Mouse (Mus musculus): ENCODE measurements at regions not wholly inside any gene's neighbourhood (a gene's known extent, or its start where the extent isn't known, plus 50 kb on each side); places are given as distances from the start of the nearest gene placed in this dataset.

DNA sequence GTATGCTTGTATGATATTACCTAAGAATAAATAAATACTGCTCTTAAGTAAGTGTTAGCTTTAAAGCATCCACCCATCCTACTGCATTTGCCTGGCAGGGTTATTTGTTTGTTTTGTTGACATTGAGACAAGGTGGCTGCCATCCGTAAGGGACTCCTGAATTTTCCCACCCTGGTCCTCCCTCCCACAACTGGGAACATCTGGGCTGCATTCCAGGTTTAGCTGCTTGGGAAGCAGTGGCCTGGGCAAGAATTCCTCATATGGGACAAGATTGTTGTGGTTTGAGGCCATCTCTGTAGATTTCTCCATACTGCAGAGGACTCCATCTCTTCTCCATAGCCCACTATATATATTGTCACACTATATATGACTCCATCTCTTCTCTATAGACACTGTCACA is 125.3 kb downstream of the Gas1 start:
- 80% methylated on average over 1 of the region's 1 CpGs for WGBS
- no peaks in the 10 kb centered on the region for H3K36me3 ChIP-seq (ENCODE audit: insufficient read depth, low read length)
- no peak overlapping the region for H3K27ac ChIP-seq (ENCODE audit: low read depth, low read length)
- H3K4me1 ChIP-seq (ENCODE audit: insufficient read depth, low read length): no peaks in the 10 kb centered on the region; the same call in 1 of the 2 replicates
- H3K9me3 ChIP-seq (ENCODE audit: low read length): no peaks in the 10 kb centered on the region
- no peak for DNase-seq (ENCODE audit: low spot score)
- no peaks in the 10 kb centered on the region for H3K27me3 ChIP-seq (ENCODE audit: insufficient read depth, low read length)
- ATAC-seq (ENCODE audit: low FRiP score): no peak
- no peak overlapping the region for H3K4me3 ChIP-seq (ENCODE audit: low read depth, low read length)
- no peak overlapping the region for H3K9ac ChIP-seq (replicated peaks; ENCODE audit: low read length, poor library complexity, severe bottlenecking)
- no peak overlapping the region for H3K4me2 ChIP-seq (ENCODE audit: low read depth, low read length, poor library complexity, severe bottlenecking)
- TF ChIP-seq CTCF (IDR thresholded peaks at IDR 0.05): no peak

DNA sequence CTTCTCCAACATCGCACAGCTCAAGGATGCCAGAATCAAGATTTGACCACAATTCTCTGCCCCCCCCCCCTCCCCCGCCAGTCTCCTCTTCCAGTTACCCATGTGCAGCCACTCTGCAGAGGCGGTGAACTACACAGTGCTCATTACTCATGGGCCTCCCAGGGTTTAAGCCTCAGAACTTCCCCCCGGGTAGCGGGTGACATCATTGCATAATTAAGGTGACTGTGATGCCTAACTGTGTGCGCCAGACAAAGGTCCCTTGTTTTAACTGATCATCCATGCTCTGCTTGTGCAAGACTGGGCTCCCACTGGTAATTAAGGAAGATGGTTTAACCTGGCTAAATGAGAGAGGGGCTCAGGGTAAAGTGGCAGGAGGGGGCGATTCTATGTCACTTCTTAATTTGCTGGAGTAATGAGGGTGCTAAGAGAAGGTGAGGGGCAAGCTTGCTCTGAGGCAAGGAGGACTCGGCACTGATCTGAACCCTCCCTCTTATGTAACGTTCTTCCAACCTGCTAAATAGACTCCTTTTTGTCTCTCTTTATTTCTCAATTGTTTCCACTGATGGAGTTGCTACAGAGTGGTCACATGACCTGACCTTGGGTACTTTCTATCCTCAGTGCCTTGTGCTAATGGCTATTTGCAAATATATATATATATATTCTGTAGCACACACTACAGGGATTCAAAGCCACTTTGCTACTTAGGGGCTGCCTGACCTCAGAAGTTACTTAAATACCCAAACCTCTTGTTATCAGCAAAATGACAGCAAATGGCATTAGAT is 126.2 kb downstream of the Gas1 start:
- Histone ChIP-seq H3K27me3 (ENCODE audit: insufficient read depth, low read length) (no peaks in the 10 kb centered on the region), H3K4me3 (ENCODE audit: low read depth, low read length) (no peak overlapping the region), H3K9me3 (ENCODE audit: low read length) (no peaks in the 10 kb centered on the region), H3K9ac (replicated peaks; ENCODE audit: low read length, poor library complexity, severe bottlenecking) (no peak overlapping the region), H3K4me1 (ENCODE audit: insufficient read depth, low read length) (no peaks in the 10 kb centered on the region; the same call in 1 of the 2 replicates), H3K27ac (ENCODE audit: low read depth, low read length) (no peak overlapping the region), H3K36me3 (ENCODE audit: insufficient read depth, low read length) (no peaks in the 10 kb centered on the region), H3K4me2 (ENCODE audit: low read depth, low read length, poor library complexity, severe bottlenecking) (no peak overlapping the region)
- WGBS: 50% methylated on average over 9 of the region's 9 CpGs
- peak; percentile 56; the same call in 1 of the 2 replicates for ATAC-seq (ENCODE audit: low FRiP score)
- no peak for TF ChIP-seq CTCF (IDR thresholded peaks at IDR 0.05)
- DNase-seq (ENCODE audit: low spot score): no peak

DNA sequence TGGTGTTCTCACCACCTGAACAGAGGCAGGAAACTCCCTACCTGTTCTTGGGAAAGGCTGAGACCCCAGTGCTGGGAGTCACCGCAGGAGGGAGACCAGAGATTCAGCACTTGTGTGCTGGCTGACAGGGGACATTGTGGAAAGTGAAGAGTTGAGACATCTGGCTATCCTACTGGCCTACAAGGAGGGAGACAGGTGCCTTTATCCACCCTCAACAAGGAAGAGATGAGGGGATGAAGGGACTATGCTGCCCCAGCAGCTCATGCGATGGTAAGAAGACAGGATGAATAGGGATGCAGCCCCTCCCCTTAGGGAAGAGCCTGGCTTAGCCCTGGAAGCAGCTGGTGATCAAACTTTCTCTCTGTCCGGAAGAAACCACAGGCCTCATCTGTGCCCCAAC is 127.5 kb downstream of the Gas1 start:
- no peaks in the 10 kb centered on the region for H3K27me3 ChIP-seq (ENCODE audit: insufficient read depth, low read length)
- no peak overlapping the region for H3K4me2 ChIP-seq (ENCODE audit: low read depth, low read length, poor library complexity, severe bottlenecking)
- H3K4me3 ChIP-seq (ENCODE audit: low read depth, low read length): no peak overlapping the region
- H3K4me1 ChIP-seq (ENCODE audit: insufficient read depth, low read length): peaks cover 2% of the 10 kb centered on the region; the same call in 1 of the 2 replicates
- WGBS: 58% methylated on average over 3 of the region's 3 CpGs
- ATAC-seq (ENCODE audit: low FRiP score) (no peak), DNase-seq (ENCODE audit: low spot score) (no peak)
- no peaks in the 10 kb centered on the region for H3K36me3 ChIP-seq (ENCODE audit: insufficient read depth, low read length)
- no peak overlapping the region for H3K9ac ChIP-seq (replicated peaks; ENCODE audit: low read length, poor library complexity, severe bottlenecking)
- TF ChIP-seq CTCF (IDR thresholded peaks at IDR 0.05): no peak
- H3K27ac ChIP-seq (ENCODE audit: low read depth, low read length): no peak overlapping the region
- H3K9me3 ChIP-seq (ENCODE audit: low read length): no peaks in the 10 kb centered on the region

DNA sequence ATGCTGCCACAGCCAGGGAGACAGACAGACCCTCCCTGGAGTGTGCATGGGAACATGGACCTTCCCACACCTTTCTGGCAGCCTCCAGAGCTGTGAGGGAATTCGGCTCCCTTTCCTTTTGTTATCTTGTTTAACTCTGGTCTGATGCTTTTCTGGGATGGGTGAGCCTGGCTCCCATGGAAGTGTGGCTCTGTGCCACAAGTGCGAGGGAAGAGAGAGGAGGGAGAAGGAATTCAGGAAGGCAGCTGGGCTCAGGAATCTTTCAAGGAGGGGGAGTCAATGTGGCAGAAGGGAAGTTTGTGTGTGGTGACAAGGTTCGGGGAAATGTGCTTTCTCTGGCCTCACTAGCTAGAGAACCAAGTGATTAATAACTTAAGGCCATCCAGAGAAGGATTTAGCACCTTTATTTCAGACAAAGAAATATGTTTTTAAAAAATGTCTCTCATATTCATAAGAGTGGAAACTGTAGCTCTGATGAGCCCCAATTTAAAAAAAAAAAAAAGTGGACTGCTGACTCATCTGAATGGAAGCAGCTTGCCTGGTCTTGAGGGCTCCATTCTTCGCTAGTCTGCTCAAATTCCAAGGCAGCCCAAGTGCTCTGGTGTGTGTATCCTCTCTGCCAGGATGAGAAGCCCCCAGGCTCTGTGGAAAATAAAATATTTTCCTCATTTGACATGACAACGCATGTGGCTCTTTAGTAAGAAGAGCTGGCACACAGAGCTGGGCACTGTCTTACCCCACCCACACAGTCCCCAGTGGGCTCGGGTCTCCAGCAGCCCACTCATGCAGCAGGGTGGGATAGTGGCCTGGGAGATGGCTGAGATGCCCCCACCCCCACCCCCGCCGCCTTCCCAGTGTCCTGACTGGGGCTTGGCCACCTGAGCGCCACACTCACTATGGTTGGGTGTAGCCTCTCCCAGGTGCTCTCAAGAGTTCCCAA is 129.1 kb downstream of the Gas1 start:
- Histone ChIP-seq H3K4me3 (ENCODE audit: low read depth, low read length) (no peak overlapping the region), H3K27me3 (ENCODE audit: insufficient read depth, low read length) (no peaks in the 10 kb centered on the region), H3K4me2 (ENCODE audit: low read depth, low read length, poor library complexity, severe bottlenecking) (no peak overlapping the region), H3K27ac (ENCODE audit: low read depth, low read length) (no peak overlapping the region), H3K9me3 (ENCODE audit: low read length) (no peaks in the 10 kb centered on the region), H3K4me1 (ENCODE audit: insufficient read depth, low read length) (peaks cover 2% of the 10 kb centered on the region; the same call in 1 of the 2 replicates), H3K9ac (replicated peaks; ENCODE audit: low read length, poor library complexity, severe bottlenecking) (no peak overlapping the region), H3K36me3 (ENCODE audit: insufficient read depth, low read length) (no peaks in the 10 kb centered on the region)
- WGBS: 73% methylated on average over 9 of the region's 9 CpGs
- ATAC-seq (ENCODE audit: low FRiP score) (no peak), DNase-seq (ENCODE audit: low spot score) (no peak)
- TF ChIP-seq CTCF (IDR thresholded peaks at IDR 0.05): no peak

DNA sequence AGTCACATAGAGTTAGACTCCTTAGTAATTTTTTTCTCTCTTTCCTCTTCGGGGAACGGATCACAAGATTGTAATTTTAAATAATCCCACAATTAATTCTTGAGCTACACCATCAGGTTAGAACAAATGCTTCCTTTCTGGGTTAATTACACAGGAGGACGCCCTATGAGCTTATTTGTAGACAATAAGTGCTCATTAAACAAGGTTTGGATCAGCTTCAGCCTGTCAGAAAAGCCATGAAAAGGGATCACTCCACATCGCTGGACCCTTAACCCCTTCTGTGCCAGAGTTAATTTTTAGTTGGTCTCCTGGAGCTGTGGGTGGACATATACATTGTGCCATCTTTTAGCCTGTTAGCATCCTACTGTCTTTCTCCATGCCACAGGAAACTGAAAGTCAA is 131.4 kb downstream of the Gas1 start:
- Histone ChIP-seq H3K27ac (ENCODE audit: low read depth, low read length) (no peak overlapping the region), H3K36me3 (ENCODE audit: insufficient read depth, low read length) (no peaks in the 10 kb centered on the region), H3K9me3 (ENCODE audit: low read length) (no peaks in the 10 kb centered on the region), H3K9ac (replicated peaks; ENCODE audit: low read length, poor library complexity, severe bottlenecking) (no peak overlapping the region), H3K27me3 (ENCODE audit: insufficient read depth, low read length) (no peaks in the 10 kb centered on the region), H3K4me3 (ENCODE audit: low read depth, low read length) (no peak overlapping the region), H3K4me1 (ENCODE audit: insufficient read depth, low read length) (peaks cover 2% of the 10 kb centered on the region; the same call in 1 of the 2 replicates), H3K4me2 (ENCODE audit: low read depth, low read length, poor library complexity, severe bottlenecking) (no peak overlapping the region)
- no peak for TF ChIP-seq CTCF (IDR thresholded peaks at IDR 0.05)
- ATAC-seq (ENCODE audit: low FRiP score): no peak
- no peak for DNase-seq (ENCODE audit: low spot score)
- 29% methylated on average over 4 of the region's 4 CpGs for WGBS

DNA sequence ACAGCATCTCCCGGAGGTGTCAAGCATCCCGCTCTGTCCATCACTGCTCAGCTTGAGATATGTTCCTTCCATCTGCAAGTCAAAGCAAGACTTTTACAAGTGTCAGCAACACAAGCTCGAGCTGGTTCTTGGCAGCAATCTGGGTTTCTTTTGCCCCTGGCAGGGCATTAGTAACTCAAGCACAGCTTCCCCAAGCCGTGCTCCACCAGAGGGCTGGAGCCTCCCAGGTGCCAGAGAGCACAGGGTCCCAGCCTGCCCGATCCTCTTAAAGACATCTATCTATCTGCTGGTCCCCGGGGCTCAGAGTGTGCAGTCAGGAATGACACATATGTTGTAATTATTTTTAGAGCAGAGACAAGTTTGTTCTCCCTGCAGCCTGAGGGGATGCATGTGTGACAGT is 132.3 kb downstream of the Gas1 start:
- H3K36me3 ChIP-seq (ENCODE audit: insufficient read depth, low read length): no peaks in the 10 kb centered on the region
- peaks cover 2% of the 10 kb centered on the region; the same call in 1 of the 2 replicates for H3K4me1 ChIP-seq (ENCODE audit: insufficient read depth, low read length)
- H3K9ac ChIP-seq (replicated peaks; ENCODE audit: low read length, poor library complexity, severe bottlenecking): no peak overlapping the region
- peak; percentile 16 for DNase-seq (ENCODE audit: low spot score)
- H3K4me2 ChIP-seq (ENCODE audit: low read depth, low read length, poor library complexity, severe bottlenecking): no peak overlapping the region
- TF ChIP-seq CTCF (IDR thresholded peaks at IDR 0.05): no peak
- H3K27ac ChIP-seq (ENCODE audit: low read depth, low read length): no peak overlapping the region
- no peaks in the 10 kb centered on the region for H3K27me3 ChIP-seq (ENCODE audit: insufficient read depth, low read length)
- no peaks in the 10 kb centered on the region for H3K9me3 ChIP-seq (ENCODE audit: low read length)
- ATAC-seq (ENCODE audit: low FRiP score): no peak
- H3K4me3 ChIP-seq (ENCODE audit: low read depth, low read length): no peak overlapping the region
- 27% methylated on average over 6 of the region's 6 CpGs for WGBS
